Mouse (Mus musculus) T-helper 1 cell (primary cell): ENCODE results near the gene Grin2a.

Source experiments
- in situ Hi-C: fragments of 300-600 bp; cut with MboI, MseI; formaldehyde crosslinking; loops from one replicate; pipeline ENCODE4 v1.15.1; 2025; ENCODE audit warnings: high pct_unique_total_duplicates

Grin2a gene

GRCm38 (mm10) chr16:9994951-9995813, at the start of gene Grin2a:
Grin2a (minus strand) TSS chr16:9995560.
- in situ Hi-C loops = no loop called here

GRCm38 (mm10) chr16:10035582-10036215, 40.3 kb upstream of the Grin2a start:
- in situ Hi-C loops = loop anchor here (25.0 kb wide), 1 partner anchor 452 kb away; the partner anchor contains the start of gene Ciita

- in situ Hi-C loops = loop anchor here (25.0 kb wide), 1 partner anchor 454 kb away; the partner anchor contains the start of gene Ciita
These were observed 38.1 kb upstream of the Grin2a start for GRCm38 (mm10) chr16:10033416-10033979.

GRCm38 (mm10) chr16:10031891-10032290, 36.5 kb upstream of the Grin2a start:
- in situ Hi-C loops = loop anchor here (25.0 kb wide), 1 partner anchor 455 kb away; the partner anchor contains the start of gene Ciita

- in situ Hi-C loops = loop anchor here (25.0 kb wide), 1 partner anchor 461 kb away; the partner anchor contains the start of gene Ciita
These were observed 31.4 kb upstream of the Grin2a start for GRCm38 (mm10) chr16:10026741-10027140.

GRCm38 (mm10) chr16:10009743-10010142, 14.4 kb upstream of the Grin2a start:
- in situ Hi-C loops = no loop called here

- in situ Hi-C loops = no loop called here
These were observed 10.2 kb upstream of the Grin2a start for GRCm38 (mm10) chr16:10005606-10006005.

- in situ Hi-C loops = no loop called here
These were observed 8.7 kb upstream of the Grin2a start for GRCm38 (mm10) chr16:10004096-10004495.

GRCm38 (mm10) chr16:10003001-10003400, 7.6 kb upstream of the Grin2a start:
- in situ Hi-C loops = no loop called here

GRCm38 (mm10) chr16:10001601-10002000, 6.2 kb upstream of the Grin2a start:
- in situ Hi-C loops = no loop called here

- in situ Hi-C loops = no loop called here
These were observed 4.6 kb upstream of the Grin2a start for GRCm38 (mm10) chr16:9999926-10000325.

GRCm38 (mm10) chr16:9997931-9998330, 2.6 kb upstream of the Grin2a start:
- in situ Hi-C loops = no loop called here

GRCm38 (mm10) chr16:9995814-9996210, 452 bp upstream of the Grin2a start:
- in situ Hi-C loops = no loop called here

- in situ Hi-C loops = no loop called here
These were observed 1.1 kb downstream of the Grin2a start for GRCm38 (mm10) chr16:9994041-9994950.

- in situ Hi-C loops = no loop called here
These were observed 1.9 kb downstream of the Grin2a start for GRCm38 (mm10) chr16:9993255-9994040.

GRCm38 (mm10) chr16:9992773-9993221, 2.6 kb downstream of the Grin2a start:
- in situ Hi-C loops = no loop called here

GRCm38 (mm10) chr16:9992076-9992772, 3.1 kb downstream of the Grin2a start:
- in situ Hi-C loops = no loop called here

GRCm38 (mm10) chr16:9985041-9985440, 10.3 kb downstream of the Grin2a start:
- in situ Hi-C loops = no loop called here

GRCm38 (mm10) chr16:9980641-9981040, 14.7 kb downstream of the Grin2a start:
- in situ Hi-C loops = no loop called here

GRCm38 (mm10) chr16:9978173-9978572, 17.2 kb downstream of the Grin2a start:
- in situ Hi-C loops = no loop called here
